Mouse (Mus musculus): Measurements from ENCODE around the gene Fndc3b. TPM values are rescaled to one million over a fixed set of nuclear protein-coding genes. Genes with fewer than 3 reads are reported as not detected.

Gene Fndc3b
- polyA plus RNA-seq, 1 experiment from 2014 or later, result 11.3 TPM

GRCm38 (mm10) chr3:27554325-27554724, 156.8 kb downstream of the Fndc3b start:
- no peaks in the 10 kb centered on the region for H3K36me3 ChIP-seq (replicated peaks; ENCODE audit: control insufficient read depth, insufficient read depth)
- no peak for DNase-seq (ENCODE audit: low spot score)

GRCm38 (mm10) chr3:27553781-27554180, 157.3 kb downstream of the Fndc3b start:
- H3K27ac ChIP-seq, result no peak overlapping the region
- no peak for ATAC-seq (ENCODE audit: low FRiP score)

More at GRCm38 (mm10) chr3:27554325-27554724, 156.8 kb downstream of the Fndc3b start:
- H3K4me2 ChIP-seq (replicated peaks), result no peak overlapping the region
- no peaks in the 10 kb centered on the region for H3K27me3 ChIP-seq (ENCODE audit: control insufficient read depth, insufficient read depth, low read length)
- ATAC-seq (ENCODE audit: low FRiP score), result no peak
- H3K9me3 ChIP-seq (ENCODE audit: control insufficient read depth, low read length), result no peaks in the 10 kb centered on the region
- H3K4me3 ChIP-seq (replicated peaks; ENCODE audit: low read length), result no peak overlapping the region
- no peak overlapping the region for H3K27ac ChIP-seq
- H3K9ac ChIP-seq, result no peak overlapping the region
- WGBS, result 74% methylated on average over 3 of the region's 3 CpGs
- no peaks in the 10 kb centered on the region for H3K4me1 ChIP-seq (replicated peaks; ENCODE audit: control insufficient read depth, insufficient read depth, low read length)

GRCm38 (mm10) chr3:27551005-27551404, 160.1 kb downstream of the Fndc3b start:
- no peak overlapping the region for H3K27ac ChIP-seq
- no peak for ATAC-seq (ENCODE audit: low FRiP score)
- no peak for DNase-seq (ENCODE audit: low spot score)
- H3K9ac ChIP-seq, result no peak overlapping the region
- H3K4me3 ChIP-seq (replicated peaks; ENCODE audit: low read length), result no peak overlapping the region
- no peaks in the 10 kb centered on the region for H3K36me3 ChIP-seq (replicated peaks; ENCODE audit: control insufficient read depth, insufficient read depth)
- WGBS, result 87% methylated on average over 3 of the region's 3 CpGs
- no peak overlapping the region for H3K4me2 ChIP-seq (replicated peaks)
- no peaks in the 10 kb centered on the region for H3K4me1 ChIP-seq (replicated peaks; ENCODE audit: control insufficient read depth, insufficient read depth, low read length)
- no peaks in the 10 kb centered on the region for H3K27me3 ChIP-seq (ENCODE audit: control insufficient read depth, insufficient read depth, low read length)
- H3K9me3 ChIP-seq (ENCODE audit: control insufficient read depth, low read length), result no peaks in the 10 kb centered on the region

More at GRCm38 (mm10) chr3:27553781-27554180, 157.3 kb downstream of the Fndc3b start:
- no peaks in the 10 kb centered on the region for H3K4me1 ChIP-seq (replicated peaks; ENCODE audit: control insufficient read depth, insufficient read depth, low read length)
- no peak overlapping the region for H3K9ac ChIP-seq
- H3K4me2 ChIP-seq (replicated peaks), result no peak overlapping the region
- H3K36me3 ChIP-seq (replicated peaks; ENCODE audit: control insufficient read depth, insufficient read depth), result no peaks in the 10 kb centered on the region
- H3K27me3 ChIP-seq (ENCODE audit: control insufficient read depth, insufficient read depth, low read length), result no peaks in the 10 kb centered on the region
- WGBS, result 89% methylated on average over 3 of the region's 3 CpGs
- no peaks in the 10 kb centered on the region for H3K9me3 ChIP-seq (ENCODE audit: control insufficient read depth, low read length)
- H3K4me3 ChIP-seq (replicated peaks; ENCODE audit: low read length), result no peak overlapping the region
- no peak for DNase-seq (ENCODE audit: low spot score)

- DNase-seq (ENCODE audit: low spot score) (no peak), ATAC-seq (ENCODE audit: low FRiP score) (no peak)
- Histone ChIP-seq H3K27ac (no peak overlapping the region), H3K9ac (no peak overlapping the region), H3K4me2 (replicated peaks) (no peak overlapping the region), H3K27me3 (ENCODE audit: control insufficient read depth, insufficient read depth, low read length) (no peaks in the 10 kb centered on the region), H3K4me1 (replicated peaks; ENCODE audit: control insufficient read depth, insufficient read depth, low read length) (no peaks in the 10 kb centered on the region), H3K36me3 (replicated peaks; ENCODE audit: control insufficient read depth, insufficient read depth) (no peaks in the 10 kb centered on the region), H3K9me3 (ENCODE audit: control insufficient read depth, low read length) (no peaks in the 10 kb centered on the region), H3K4me3 (replicated peaks; ENCODE audit: low read length) (no peak overlapping the region)
- WGBS, result 94% methylated on average over 1 of the region's 1 CpGs
Measured at GRCm38 (mm10) chr3:27550409-27550808, 160.7 kb downstream of the Fndc3b start.

- H3K27ac ChIP-seq, result no peak overlapping the region
- no peaks in the 10 kb centered on the region for H3K27me3 ChIP-seq (ENCODE audit: control insufficient read depth, insufficient read depth, low read length)
- no peak overlapping the region for H3K9ac ChIP-seq
- ATAC-seq (ENCODE audit: low FRiP score) (no peak), DNase-seq (ENCODE audit: low spot score) (no peak)
- no peaks in the 10 kb centered on the region for H3K4me1 ChIP-seq (replicated peaks; ENCODE audit: control insufficient read depth, insufficient read depth, low read length)
- no peak overlapping the region for H3K4me3 ChIP-seq (replicated peaks; ENCODE audit: low read length)
- no peaks in the 10 kb centered on the region for H3K36me3 ChIP-seq (replicated peaks; ENCODE audit: control insufficient read depth, insufficient read depth)
- no peaks in the 10 kb centered on the region for H3K9me3 ChIP-seq (ENCODE audit: control insufficient read depth, low read length)
- H3K4me2 ChIP-seq (replicated peaks), result no peak overlapping the region
- 88% methylated on average over 3 of the region's 3 CpGs for whole genome bisulfite sequencing
Measured at GRCm38 (mm10) chr3:27545651-27546050, 165.5 kb downstream of the Fndc3b start.

GRCm38 (mm10) chr3:27544061-27544460, 167.0 kb downstream of the Fndc3b start:
- ATAC-seq (ENCODE audit: low FRiP score), result no peak
- H3K4me2 ChIP-seq (replicated peaks), result no peak overlapping the region
- no peak overlapping the region for H3K9ac ChIP-seq
- no peak overlapping the region for H3K27ac ChIP-seq
- H3K9me3 ChIP-seq (ENCODE audit: control insufficient read depth, low read length), result no peaks in the 10 kb centered on the region
- no peak for DNase-seq (ENCODE audit: low spot score)
- H3K4me3 ChIP-seq (replicated peaks; ENCODE audit: low read length), result no peak overlapping the region
- WGBS, result 93% methylated on average over 11 of the region's 11 CpGs
- no peaks in the 10 kb centered on the region for H3K27me3 ChIP-seq (ENCODE audit: control insufficient read depth, insufficient read depth, low read length)
- H3K36me3 ChIP-seq (replicated peaks; ENCODE audit: control insufficient read depth, insufficient read depth), result no peaks in the 10 kb centered on the region
- H3K4me1 ChIP-seq (replicated peaks; ENCODE audit: control insufficient read depth, insufficient read depth, low read length), result no peaks in the 10 kb centered on the region

- no peak for ATAC-seq (ENCODE audit: low FRiP score)
- 97% methylated on average over 12 of the region's 12 CpGs for WGBS
- Histone ChIP-seq H3K4me3 (replicated peaks; ENCODE audit: low read length) (no peak overlapping the region), H3K9me3 (ENCODE audit: control insufficient read depth, low read length) (no peaks in the 10 kb centered on the region), H3K9ac (no peak overlapping the region), H3K27ac (no peak overlapping the region), H3K27me3 (ENCODE audit: control insufficient read depth, insufficient read depth, low read length) (no peaks in the 10 kb centered on the region), H3K4me2 (replicated peaks) (no peak overlapping the region), H3K36me3 (replicated peaks; ENCODE audit: control insufficient read depth, insufficient read depth) (no peaks in the 10 kb centered on the region), H3K4me1 (replicated peaks; ENCODE audit: control insufficient read depth, insufficient read depth, low read length) (no peaks in the 10 kb centered on the region)
- DNase-seq (ENCODE audit: low spot score), result no peak
Measured at GRCm38 (mm10) chr3:27541841-27542240, 169.3 kb downstream of the Fndc3b start.

- no peak overlapping the region for H3K9ac ChIP-seq
- no peaks in the 10 kb centered on the region for H3K4me1 ChIP-seq (replicated peaks; ENCODE audit: control insufficient read depth, insufficient read depth, low read length)
- H3K9me3 ChIP-seq (ENCODE audit: control insufficient read depth, low read length), result no peaks in the 10 kb centered on the region
- no peak overlapping the region for H3K4me3 ChIP-seq (replicated peaks; ENCODE audit: low read length)
- DNase-seq (ENCODE audit: low spot score), result no peak
- H3K4me2 ChIP-seq (replicated peaks), result no peak overlapping the region
- 77% methylated on average over 3 of the region's 3 CpGs for WGBS
- no peak for ATAC-seq (ENCODE audit: low FRiP score)
- no peaks in the 10 kb centered on the region for H3K36me3 ChIP-seq (replicated peaks; ENCODE audit: control insufficient read depth, insufficient read depth)
- no peaks in the 10 kb centered on the region for H3K27me3 ChIP-seq (ENCODE audit: control insufficient read depth, insufficient read depth, low read length)
- no peak overlapping the region for H3K27ac ChIP-seq
Measured at GRCm38 (mm10) chr3:27541181-27541580, 169.9 kb downstream of the Fndc3b start.

GRCm38 (mm10) chr3:27534208-27534607, 176.9 kb downstream of the Fndc3b start:
- H3K27ac ChIP-seq, result no peak overlapping the region
- H3K4me1 ChIP-seq (replicated peaks; ENCODE audit: control insufficient read depth, insufficient read depth, low read length), result no peaks in the 10 kb centered on the region
- no peak overlapping the region for H3K9ac ChIP-seq
- no peak overlapping the region for H3K4me3 ChIP-seq (replicated peaks; ENCODE audit: low read length)
- H3K27me3 ChIP-seq (ENCODE audit: control insufficient read depth, insufficient read depth, low read length), result no peaks in the 10 kb centered on the region
- DNase-seq (ENCODE audit: low spot score) (no peak), ATAC-seq (ENCODE audit: low FRiP score) (no peak)
- H3K9me3 ChIP-seq (ENCODE audit: control insufficient read depth, low read length), result no peaks in the 10 kb centered on the region
- no peak overlapping the region for H3K4me2 ChIP-seq (replicated peaks)
- H3K36me3 ChIP-seq (replicated peaks; ENCODE audit: control insufficient read depth, insufficient read depth), result no peaks in the 10 kb centered on the region
- 82% methylated on average over 3 of the region's 3 CpGs for WGBS

GRCm38 (mm10) chr3:27533721-27534120, 177.4 kb downstream of the Fndc3b start:
- no peak overlapping the region for H3K4me3 ChIP-seq (replicated peaks; ENCODE audit: low read length)
- H3K4me1 ChIP-seq (replicated peaks; ENCODE audit: control insufficient read depth, insufficient read depth, low read length), result no peaks in the 10 kb centered on the region
- H3K4me2 ChIP-seq (replicated peaks), result no peak overlapping the region
- no peak for ATAC-seq (ENCODE audit: low FRiP score)
- H3K27me3 ChIP-seq (ENCODE audit: control insufficient read depth, insufficient read depth, low read length), result no peaks in the 10 kb centered on the region
- no peak for DNase-seq (ENCODE audit: low spot score)
- H3K9me3 ChIP-seq (ENCODE audit: control insufficient read depth, low read length), result no peaks in the 10 kb centered on the region
- whole genome bisulfite sequencing, result 90% methylated on average over 4 of the region's 4 CpGs
- no peak overlapping the region for H3K27ac ChIP-seq
- H3K36me3 ChIP-seq (replicated peaks; ENCODE audit: control insufficient read depth, insufficient read depth), result no peaks in the 10 kb centered on the region
- no peak overlapping the region for H3K9ac ChIP-seq
